Mouse (Mus musculus) ES-E14 (cell line): Measurements from ENCODE around the gene Dab2ip. TPM values are rescaled to one million over a fixed set of nuclear protein-coding genes. Genes with fewer than 3 reads are reported as not detected.

Experiments used
- DNase-seq: peaks from one replicate; pipeline ENCODE4 v3.0.0-alpha.2; 2013; ENCODE audit warnings: low read depth, low spot score
- H3K27ac ChIP-seq: 2 replicates; pipeline ENCODE4 v1.5.1; 2012; ENCODE audit warnings: low read depth, mild to moderate bottlenecking, low read length, moderate library complexity, mixed read lengths; ENCODE audit not compliant: poor library complexity, insufficient read depth, severe bottlenecking
- H3K36me3 ChIP-seq: 2 replicates; pipeline ENCODE4 v1.6.1; 2012; ENCODE audit warnings: mild to moderate bottlenecking, low read length, moderate library complexity, mixed read lengths; ENCODE audit not compliant: control insufficient read depth, poor library complexity, insufficient read depth, severe bottlenecking
- H3K4me1 ChIP-seq, 2 experiments: fragments of 150-350 bp in 1 of 2; sonication (generic) in 1 of 2; 2 replicates each; pipeline ENCODE4 v1.6.1; 2012; ENCODE audit warnings: low read length in 2 of 2, mild to moderate bottlenecking in 1 of 2, mixed read lengths in 1 of 2; ENCODE audit not compliant: control insufficient read depth in 2 of 2, insufficient read depth in 2 of 2, poor library complexity in 1 of 2
- H3K4me3 ChIP-seq, 2 experiments: fragments of 150-350 bp in 1 of 2; sonication (generic) in 1 of 2; 2 replicates each; pipeline ENCODE4 v1.5.1; 2012; ENCODE audit warnings: low read length in 2 of 2, low read depth in 1 of 2, mild to moderate bottlenecking in 1 of 2, mixed read lengths in 1 of 2; ENCODE audit not compliant: insufficient read depth in 1 of 2, poor library complexity in 1 of 2, severe bottlenecking in 1 of 2
- H3K9ac ChIP-seq: 2 replicates; pipeline ENCODE4 v1.6.1; 2012; ENCODE audit warnings: low read depth, mild to moderate bottlenecking, low read length, mixed read lengths; ENCODE audit not compliant: poor library complexity, insufficient read depth, severe bottlenecking
- H3K9me3 ChIP-seq: fragments of 150-350 bp; sonication (generic); 2 replicates; pipeline ENCODE4 v1.6.1; 2012; ENCODE audit warnings: low read depth, mild to moderate bottlenecking, low read length; ENCODE audit not compliant: control insufficient read depth, insufficient read depth
- CHD2 ChIP-seq: IDR thresholded peaks from 2 replicates; pipeline ENCODE4 v1.6.1; 2014; ENCODE audit warnings: mild to moderate bottlenecking, low read depth, low read length, inconsistent platforms
- HCFC1 ChIP-seq: IDR thresholded peaks from 2 replicates; pipeline ENCODE4 v1.6.1; 2012; ENCODE audit warnings: low read length, inconsistent platforms, borderline replicate concordance; ENCODE audit not compliant: insufficient read depth
- MAFK ChIP-seq: IDR thresholded peaks from 2 replicates; pipeline ENCODE4 v1.6.1; 2014; ENCODE audit warnings: mild to moderate bottlenecking, low read depth, low read length, inconsistent platforms; ENCODE audit not compliant: insufficient read depth
- ZC3H11A ChIP-seq: IDR thresholded peaks from 2 replicates; pipeline ENCODE4 v1.6.1; 2012; ENCODE audit warnings: low read depth, mild to moderate bottlenecking, inconsistent platforms, low read length, borderline replicate concordance
- ZNF384 ChIP-seq: IDR thresholded peaks from 2 replicates; pipeline ENCODE4 v1.6.1; 2012; ENCODE audit warnings: low read depth, low read length, inconsistent platforms
- in situ Hi-C, 2 experiments: fragments of 600-800 bp; cut with MboI; formaldehyde crosslinking; loops; one replicate each; pipeline ENCODE4 v1.15.1; 2025; ENCODE audit warnings: low sequenced_read_pairs in 2 of 2, inconsistent platforms in 1 of 2; ENCODE audit not compliant: unreplicated experiment in 2 of 2
- total RNA-seq: library from RNA; depleted of rRNA; stranded (reverse); fragments of 300-350 nt; gene quantifications from 2 replicates; pipeline ENCODE4 v1.2.3, GENCODE M21; 2012

Dab2ip gene
- total RNA-seq, 1 experiment: 46.9 TPM

GRCm38 (mm10) chr2:35747371-35748035, 189.4 kb downstream of the Dab2ip start:
- Histone ChIP-seq H3K4me3 (no peak overlapping the region), H3K4me1 (no peaks in the 10 kb centered on the region), H3K9ac (no peak overlapping the region), H3K9me3 (no peaks in the 10 kb centered on the region), H3K36me3 (no peaks in the 10 kb centered on the region), H3K27ac (no peak overlapping the region)
- in situ Hi-C loops: no loop called here
- TF ChIP-seq HCFC1 (no peak), CHD2 (no peak), ZNF384 (no peak)
- DNase-seq: no peak

GRCm38 (mm10) chr2:35750533-35751141, 192.6 kb downstream of the Dab2ip start:
- no peak overlapping the region for H3K4me3 ChIP-seq
- TF ChIP-seq CHD2 (no peak), ZNF384 (no peak), MAFK (no peak), HCFC1 (no peak), ZC3H11A (no peak)
- H3K9me3 ChIP-seq: no peaks in the 10 kb centered on the region
- DNase-seq: no peak
- no peaks in the 10 kb centered on the region for H3K36me3 ChIP-seq
- no peaks in the 10 kb centered on the region for H3K4me1 ChIP-seq
- no peak overlapping the region for H3K9ac ChIP-seq
- in situ Hi-C loops: no loop called here
- no peak overlapping the region for H3K27ac ChIP-seq

DNA sequence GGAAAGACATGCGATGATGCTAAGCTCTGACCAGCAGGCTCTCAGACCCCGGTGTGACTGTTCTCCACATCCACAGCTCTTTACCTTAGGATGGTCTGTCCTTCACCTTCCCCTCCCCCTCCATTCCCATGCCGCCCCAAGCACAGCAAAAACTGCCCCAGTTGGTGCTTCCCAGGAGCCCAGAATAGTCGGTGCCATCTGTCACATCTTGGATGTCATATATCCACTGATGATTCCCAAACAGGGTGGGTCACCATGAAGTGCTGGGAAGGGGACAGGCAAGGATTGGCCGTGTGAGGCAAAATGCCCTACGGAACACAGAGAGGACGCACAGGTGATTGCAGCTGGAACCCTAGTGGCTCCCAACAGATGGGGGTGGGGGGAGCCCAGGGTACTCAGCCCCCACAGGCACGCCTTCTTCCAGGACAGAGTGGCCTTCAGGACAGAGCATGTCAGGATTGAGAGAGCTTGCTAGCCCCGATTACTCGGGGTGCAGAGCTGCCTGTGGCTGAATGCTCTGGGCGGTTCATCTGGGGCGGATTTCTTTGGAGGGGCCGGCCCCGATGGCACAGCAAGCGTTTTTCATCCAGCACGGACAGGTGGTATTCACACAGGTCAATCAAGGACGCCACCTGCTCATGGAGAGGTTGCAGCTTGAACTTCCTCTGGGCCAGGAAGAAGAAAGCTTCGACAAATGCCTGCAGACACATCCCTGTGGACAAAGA, 193.9 kb downstream of the Dab2ip start:
- Histone ChIP-seq H3K36me3 (no peaks in the 10 kb centered on the region), H3K27ac (no peak overlapping the region), H3K9ac (no peak overlapping the region), H3K4me1 (no peaks in the 10 kb centered on the region), H3K9me3 (no peaks in the 10 kb centered on the region), H3K4me3 (no peak overlapping the region)
- in situ Hi-C loops: no loop called here
- TF ChIP-seq MAFK (no peak), HCFC1 (no peak), ZC3H11A (no peak), CHD2 (no peak), ZNF384 (no peak)
- no peak for DNase-seq

- in situ Hi-C loops: no loop called here
- Histone ChIP-seq H3K36me3 (no peaks in the 10 kb centered on the region), H3K9me3 (no peaks in the 10 kb centered on the region), H3K4me1 (no peaks in the 10 kb centered on the region), H3K9ac (no peak overlapping the region), H3K27ac (no peak overlapping the region), H3K4me3 (no peak overlapping the region)
- no peak for TF ChIP-seq ZNF384
- DNase-seq: no peak
Measured at GRCm38 (mm10) chr2:35756467-35756866, 198.4 kb downstream of the Dab2ip start.
